Mouse (Mus musculus) Patski (cell line): ENCODE data around the gene Mfsd5. TPM values are rescaled to one million over a fixed set of nuclear protein-coding genes. Genes with fewer than 3 reads are reported as not detected.
A peak's percentile ranks its signal among the peaks of the same experiment; 100 is the strongest.

Experiments used
- ATAC-seq: fragments of 100-300 bp; one replicate; pipeline ENCODE4 v1.8.0; 2021
- CTCF ChIA-PET: fragments of 350-600 bp; sonication (Branson Sonifier 250); formaldehyde crosslinking; loops from one replicate; lab custom pipeline; 2022; ENCODE audit warnings: inconsistent platforms; lab: Charles Lee
- POLR2A ChIA-PET: fragments of 350-600 bp; sonication (Branson Sonifier 250); formaldehyde crosslinking; loops from one replicate; lab custom pipeline; 2022; ENCODE audit warnings: antibody characterized with exemption, inconsistent platforms; lab: Charles Lee
- DNase-seq: peaks from one replicate; pipeline ENCODE4 v3.0.0-alpha.2; 2011; ENCODE audit warnings: low read depth, low spot score
- H3K27me3 ChIP-seq: fragments of 371-371 bp; one replicate; pipeline ENCODE4 v1.5.1; 2021
- CTCF ChIP-seq: fragments of 100-300 bp; IDR thresholded peaks from one replicate; pipeline ENCODE4 v1.5.1; 2021
- in situ Hi-C: fragments of 300-500 bp; cut with MboI; formaldehyde crosslinking; loops from 3 replicates; pipeline ENCODE4 v1.11.1; 2018; ENCODE audit warnings: low pct_unique_long_range_greater_than_20kb, mixed read lengths
- polyA plus RNA-seq: library from polyadenylated mRNA; unstranded; gene quantifications from one replicate; pipeline ENCODE4 v1.2.3, GENCODE M21; 2021

Mfsd5 gene
- polyA plus RNA-seq, 1 experiment from 2014 or later, result 47.4 TPM

DNA sequence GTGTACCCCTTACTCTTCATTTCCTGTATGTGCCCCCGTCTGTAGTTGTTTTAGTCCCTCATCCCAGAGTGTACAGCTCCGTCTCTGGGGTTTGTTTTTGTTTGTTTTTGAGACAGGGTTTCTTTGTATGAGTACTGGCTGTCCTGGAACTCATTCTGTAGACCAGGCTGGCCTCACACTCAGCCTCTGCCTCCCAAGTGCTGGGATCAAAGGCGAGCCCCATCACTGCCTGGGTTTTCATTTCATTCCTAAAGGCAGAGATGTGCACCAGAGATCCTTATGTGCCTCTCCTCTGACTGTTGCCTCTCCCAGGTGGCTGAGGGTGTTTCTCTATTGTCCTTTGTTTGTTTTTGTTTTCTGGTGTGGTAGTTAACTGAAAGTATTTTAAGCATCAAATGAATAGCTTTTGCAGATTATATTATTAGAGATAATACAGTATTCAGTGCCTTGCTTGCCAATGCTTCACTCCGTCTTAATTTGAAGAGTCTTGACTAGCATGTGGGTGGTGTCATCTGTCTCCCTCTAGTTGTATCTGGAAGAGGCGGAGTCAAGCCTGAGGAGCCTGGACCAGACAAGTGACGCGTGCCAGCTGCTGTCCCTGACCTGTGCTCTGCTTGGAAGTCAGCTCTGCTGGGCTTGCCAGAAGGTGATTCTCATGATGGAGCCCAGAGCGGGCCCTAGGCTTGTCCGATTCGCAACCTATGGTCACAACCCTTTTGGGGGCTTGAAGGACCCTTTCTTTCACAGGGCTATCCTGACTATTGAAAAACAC lies 31.0 kb downstream of the Mfsd5 start:
- ATAC-seq (no peak), DNase-seq (no peak)
- in situ Hi-C loops, result no loop called here
- ChIA-PET POLR2A (no interaction called here), CTCF (no interaction called here)
- no peak for TF ChIP-seq CTCF
- no peaks in the 10 kb centered on the region for H3K27me3 ChIP-seq

DNA sequence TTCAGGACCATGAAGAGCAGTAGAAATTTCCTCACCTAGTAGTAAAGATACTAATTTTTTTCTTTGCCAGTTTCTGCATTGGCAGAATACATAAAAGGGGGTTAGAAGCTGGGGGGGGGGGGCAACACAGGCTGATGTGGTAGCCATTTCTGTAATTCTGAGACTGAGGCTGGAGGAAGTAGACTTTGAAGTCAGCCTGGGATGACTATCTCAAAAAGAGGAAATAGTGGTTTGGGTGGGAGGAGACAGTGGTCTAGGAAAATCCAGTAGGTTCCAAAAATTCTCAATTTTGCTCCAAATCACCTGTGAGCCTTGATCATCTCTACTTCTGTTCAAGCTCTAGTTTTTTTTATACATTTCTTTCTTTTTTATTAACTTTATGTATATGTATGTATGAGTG lies 32.2 kb downstream of the Mfsd5 start:
- ChIA-PET CTCF (no interaction called here), POLR2A (no interaction called here)
- in situ Hi-C loops, result no loop called here
- no peak for DNase-seq
- TF ChIP-seq CTCF, result no peak
- no peaks in the 10 kb centered on the region for H3K27me3 ChIP-seq
- no peak for ATAC-seq

DNA sequence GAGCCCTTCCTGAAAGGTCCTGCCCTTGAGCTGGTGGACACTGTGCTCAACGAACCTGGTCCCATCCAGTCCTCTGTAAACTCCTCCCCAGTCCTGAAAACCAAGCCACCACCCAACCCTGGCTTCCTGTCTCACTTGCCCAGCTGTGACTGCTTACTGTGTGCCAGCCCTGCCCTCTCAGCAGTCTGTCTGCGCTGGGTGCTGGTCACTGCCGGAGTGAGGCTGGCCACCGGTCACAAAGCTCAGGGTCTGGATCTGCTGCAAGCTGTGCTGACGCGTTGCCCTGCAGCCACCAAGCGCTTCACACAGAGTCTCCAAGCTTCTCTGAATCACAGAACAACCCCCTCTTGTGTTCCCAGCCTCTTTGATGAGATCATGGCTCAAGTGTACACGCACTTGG lies 36.0 kb downstream of the Mfsd5 start:
- in situ Hi-C loops, result no loop called here
- H3K27me3 ChIP-seq, result no peaks in the 10 kb centered on the region
- CTCF ChIA-PET, result interaction anchor here (1.4 to 2.9 kb wide), 6 partner anchors 9 to 74 kb away, joined by 3 to 12 read pairs (median 7); partner anchors contain the start of gene Pfdn5
- TF ChIP-seq CTCF, result no peak
- ATAC-seq, result no peak
- DNase-seq, result no peak
- POLR2A ChIA-PET, result interaction anchor here (0.6 to 1.1 kb wide), 2 partner anchors 11 to 119 kb away, joined by 6 read pairs; no protein-coding TSS in a partner anchor

DNA sequence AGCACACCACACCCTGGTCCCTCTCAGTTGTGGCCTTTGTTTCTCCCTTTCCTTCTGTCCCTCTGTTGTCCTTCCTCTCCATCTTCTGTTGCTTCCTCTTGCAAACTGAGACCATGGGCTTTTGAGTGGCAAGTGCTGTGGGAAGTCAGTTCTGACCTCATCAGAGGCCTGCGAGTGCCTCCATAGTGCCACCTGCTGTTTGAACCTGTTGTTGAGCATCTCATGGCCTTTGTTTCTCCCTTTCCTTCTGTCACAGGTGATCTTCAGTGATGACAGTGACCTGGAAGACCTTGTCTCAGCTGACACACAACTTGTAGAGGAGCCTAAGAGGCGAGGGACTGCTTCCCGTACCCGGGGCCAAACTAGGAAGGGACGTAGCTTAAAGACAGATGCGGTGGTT lies 37.0 kb downstream of the Mfsd5 start:
- TF ChIP-seq CTCF, result no peak
- in situ Hi-C loops, result no loop called here
- DNase-seq (no peak), ATAC-seq (no peak)
- H3K27me3 ChIP-seq, result no peaks in the 10 kb centered on the region
- POLR2A ChIA-PET, result interaction anchor here (0.6 to 1.1 kb wide), 2 partner anchors 12 to 36 kb away, joined by 4 to 6 read pairs; no protein-coding TSS in a partner anchor
- CTCF ChIA-PET, result interaction anchor here (0.8 to 2.9 kb wide), 7 partner anchors 10 to 75 kb away, joined by 3 to 12 read pairs (median 7); partner anchors contain the start of gene Pfdn5

DNA sequence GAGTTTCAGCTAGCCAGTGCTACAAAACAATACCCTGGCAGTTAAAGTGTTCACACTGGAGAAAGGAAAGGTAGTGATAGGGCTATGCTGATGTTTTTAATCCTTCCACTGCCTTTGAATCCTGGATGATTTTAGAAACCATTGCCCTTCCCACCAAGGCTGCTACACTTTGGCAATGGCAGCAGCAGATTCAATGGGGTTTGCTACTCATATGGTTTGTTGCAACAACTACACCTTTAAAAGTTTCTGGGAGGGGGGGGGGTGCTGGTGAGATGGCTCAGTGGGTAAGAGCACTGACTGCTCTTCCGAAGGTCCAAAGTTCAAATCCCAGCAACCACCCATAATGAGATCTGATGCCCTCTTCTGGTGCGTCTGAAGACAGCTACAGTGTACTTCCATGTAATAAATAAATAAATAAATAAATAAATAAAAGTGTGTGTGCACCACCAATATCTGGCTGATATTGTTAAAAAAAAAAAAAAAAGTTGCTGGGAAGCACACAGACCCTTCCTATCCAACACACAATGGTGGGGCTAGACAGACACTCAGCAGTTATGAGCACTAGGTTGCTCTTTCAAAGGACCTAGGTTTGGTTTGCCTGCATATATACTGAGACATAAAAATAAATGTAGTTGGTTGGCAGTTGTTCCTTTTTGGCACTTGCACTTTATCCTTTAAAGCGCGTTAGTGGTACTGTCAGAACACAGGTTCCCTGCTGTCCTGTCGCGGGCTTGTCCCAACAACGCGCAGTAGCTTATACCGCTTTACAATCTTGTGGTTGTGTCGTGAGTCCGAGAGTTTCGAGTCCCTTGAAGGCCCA lies 45.6 kb downstream of the Mfsd5 start:
- H3K27me3 ChIP-seq, result no peaks in the 10 kb centered on the region
- ChIA-PET CTCF (interaction anchor here (0.8 to 1.0 kb wide), 2 partner anchors 19 to 36 kb away, joined by 3 read pairs; no protein-coding TSS in a partner anchor), POLR2A (interaction anchor here (0.8 kb wide), 1 partner anchor 14 kb away, joined by 3 read pairs; no protein-coding TSS in a partner anchor)
- TF ChIP-seq CTCF, result no peak
- DNase-seq (no peak), ATAC-seq (no peak)
- in situ Hi-C loops, result no loop called here

DNA sequence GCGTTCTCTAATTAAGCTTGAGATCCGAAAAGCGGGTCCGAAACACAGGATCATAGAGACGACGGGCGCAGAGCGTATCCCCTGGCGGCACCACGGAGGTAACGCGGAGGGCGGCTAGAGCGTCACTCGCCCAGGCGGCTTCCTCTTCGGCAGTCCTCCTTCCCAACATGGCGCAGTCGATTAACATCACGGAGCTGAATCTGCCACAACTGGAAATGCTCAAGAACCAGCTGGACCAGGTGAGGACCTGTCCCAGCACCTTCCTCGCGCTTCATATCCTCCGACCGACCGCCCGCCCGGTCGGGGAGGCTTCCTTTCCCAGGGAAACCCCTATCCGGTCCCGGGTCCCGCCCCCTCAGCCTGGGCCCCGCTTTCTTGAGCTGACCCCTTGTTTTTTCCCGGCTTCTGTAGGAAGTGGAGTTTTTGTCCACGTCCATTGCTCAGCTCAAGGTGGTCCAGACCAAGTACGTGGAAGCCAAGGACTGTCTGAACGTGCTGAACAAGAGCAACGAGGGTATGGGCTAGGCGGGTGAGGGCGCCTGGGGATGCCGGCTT lies 46.8 kb downstream of the Mfsd5 start, which contains the start of gene Pfdn5:
Pfdn5 (plus strand) TSS at position 95 of the 555 bp plus-strand sequence.
- TF ChIP-seq CTCF, result no peak
- in situ Hi-C loops, result no loop called here
- ChIA-PET POLR2A (interaction anchor here (0.9 to 1.2 kb wide), 6 partner anchors 8 to 68 kb away, joined by 3 to 4 read pairs (median 3); partner anchors contain the start of gene Aaas), CTCF (interaction anchor here (1.1 to 1.7 kb wide), 4 partner anchors 9 to 56 kb away, joined by 3 to 4 read pairs (median 4); no protein-coding TSS in a partner anchor)
- H3K27me3 ChIP-seq, result no peaks in the 10 kb centered on the region
- ATAC-seq (peak; percentile 66), DNase-seq (peak; percentile 50)

DNA sequence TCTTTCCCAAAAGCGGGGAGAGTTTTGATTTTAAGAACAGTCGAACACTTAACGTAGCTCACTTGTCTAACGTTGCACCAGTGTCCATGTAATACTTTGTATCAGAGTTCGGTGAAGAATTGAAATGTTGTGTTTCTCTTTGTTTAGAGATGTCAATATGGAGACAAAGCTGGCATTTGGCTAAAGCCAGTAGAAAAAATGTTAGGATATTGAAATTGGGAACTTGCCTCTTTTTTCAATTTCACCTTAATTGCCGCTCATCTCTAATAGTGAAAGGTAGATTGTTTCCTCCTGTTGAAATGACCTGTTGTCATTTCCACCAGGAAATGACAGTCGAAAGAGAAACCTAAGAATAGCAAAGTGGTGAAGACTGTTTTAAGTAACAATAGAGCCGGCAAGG lies 47.6 kb downstream of the Mfsd5 start:
- TF ChIP-seq CTCF, result no peak
- ATAC-seq (no peak), DNase-seq (no peak)
- POLR2A ChIA-PET, result interaction anchor here (0.9 to 1.2 kb wide), 6 partner anchors 7 to 68 kb away, joined by 3 to 4 read pairs (median 3); partner anchors contain the start of gene Aaas
- H3K27me3 ChIP-seq, result no peaks in the 10 kb centered on the region
- in situ Hi-C loops, result no loop called here
- CTCF ChIA-PET, result interaction anchor here (1.1 to 1.7 kb wide), 4 partner anchors 8 to 55 kb away, joined by 3 to 4 read pairs (median 4); no protein-coding TSS in a partner anchor

Other genes with a start within 250 kb of the Mfsd5 start
- gene Eif4b, start 205.7 kb upstream of the Mfsd5 start, polyA plus RNA-seq, result 237 TPM
- gene Tns2, start 179.0 kb upstream of the Mfsd5 start, polyA plus RNA-seq, result 53.6 TPM
- gene Spryd3, start 143.2 kb upstream of the Mfsd5 start, polyA plus RNA-seq, result 47.4 TPM
- gene Igfbp6, start 135.1 kb upstream of the Mfsd5 start, polyA plus RNA-seq, result 0.05 TPM
- 0.13 TPM for gene Soat2, start 128.9 kb upstream of the Mfsd5 start, polyA plus RNA-seq
- 96.4 TPM for gene Zfp740, start 76.2 kb upstream of the Mfsd5 start, polyA plus RNA-seq
- gene Csad, start 74.7 kb upstream of the Mfsd5 start, polyA plus RNA-seq, result 79.6 TPM
- gene Itgb7, start 47.5 kb upstream of the Mfsd5 start, polyA plus RNA-seq, result 0.35 TPM
- 32.0 TPM for gene Rarg, start 21.9 kb upstream of the Mfsd5 start, polyA plus RNA-seq
- gene Gm9918, start 8.9 kb upstream of the Mfsd5 start, polyA plus RNA-seq, result 0.03 TPM
- 21.8 TPM for gene Espl1, start 16.8 kb downstream of the Mfsd5 start, polyA plus RNA-seq
- gene Pfdn5, start 46.7 kb downstream of the Mfsd5 start, polyA plus RNA-seq, result 642 TPM
- gene Myg1, start 52.3 kb downstream of the Mfsd5 start, polyA plus RNA-seq, result 87.1 TPM
- gene Aaas, start 71.3 kb downstream of the Mfsd5 start, polyA plus RNA-seq, result 43.3 TPM
- not detected for gene Sp7, start 87.7 kb downstream of the Mfsd5 start, polyA plus RNA-seq
- 30.6 TPM for gene Sp1, start 126.7 kb downstream of the Mfsd5 start, polyA plus RNA-seq
- gene Amhr2, start 165.9 kb downstream of the Mfsd5 start, polyA plus RNA-seq, result not detected
- gene Prr13, start 179.6 kb downstream of the Mfsd5 start, polyA plus RNA-seq, result 167 TPM
- gene Pcbp2, start 191.1 kb downstream of the Mfsd5 start, polyA plus RNA-seq, result 801 TPM
- gene Gm10337, start 224.3 kb downstream of the Mfsd5 start, polyA plus RNA-seq, result 3.6 TPM
- 41.5 TPM for gene Map3k12, start 237.6 kb downstream of the Mfsd5 start, polyA plus RNA-seq
- gene Tarbp2, start 238.7 kb downstream of the Mfsd5 start, polyA plus RNA-seq, result 51.1 TPM
- 0.83 TPM for gene Npff, start 245.5 kb downstream of the Mfsd5 start, polyA plus RNA-seq